Mouse (Mus musculus) macrophage (primary cell): ENCODE measurements around the gene Fam155a. TPM values are rescaled to one million over a fixed set of nuclear protein-coding genes. Genes with fewer than 3 reads are reported as not detected.

ENCODE experiments used
- H3K27ac ChIP-seq: fragments of 350-480 bp; formaldehyde crosslinking; 2 replicates; pipeline ENCODE4 v1.9.0; 2021
- H3K36me3 ChIP-seq: fragments of 350-480 bp; formaldehyde crosslinking; 2 replicates; pipeline ENCODE4 v1.9.0; 2021; ENCODE audit errors: inconsistent target
- H3K4me3 ChIP-seq: fragments of 350-480 bp; formaldehyde crosslinking; 2 replicates; pipeline ENCODE4 v1.9.0; 2021; ENCODE audit errors: inconsistent target
- H3K79me2 ChIP-seq: fragments of 350-480 bp; formaldehyde crosslinking; 2 replicates; pipeline ENCODE4 v1.9.0; 2021; ENCODE audit errors: inconsistent target
- WGBS: methylation state at CpG from one replicate; pipeline ENCODE4 v1.1.7; 2026; ENCODE audit warnings: inconsistent platforms; ENCODE audit not compliant: missing documents; 5-methylcytosine and 5-hydroxymethylcytosine counted together
- polyA plus RNA-seq: library from polyadenylated mRNA; stranded (reverse); fragments of 250-400 nt; gene quantifications from 3 replicates; pipeline ENCODE4 v1.2.4, GENCODE M21; 2018; ENCODE audit warnings: inconsistent platforms

Gene Fam155a
- polyA plus RNA-seq, 1 experiment from 2014 or later: not detected

DNA sequence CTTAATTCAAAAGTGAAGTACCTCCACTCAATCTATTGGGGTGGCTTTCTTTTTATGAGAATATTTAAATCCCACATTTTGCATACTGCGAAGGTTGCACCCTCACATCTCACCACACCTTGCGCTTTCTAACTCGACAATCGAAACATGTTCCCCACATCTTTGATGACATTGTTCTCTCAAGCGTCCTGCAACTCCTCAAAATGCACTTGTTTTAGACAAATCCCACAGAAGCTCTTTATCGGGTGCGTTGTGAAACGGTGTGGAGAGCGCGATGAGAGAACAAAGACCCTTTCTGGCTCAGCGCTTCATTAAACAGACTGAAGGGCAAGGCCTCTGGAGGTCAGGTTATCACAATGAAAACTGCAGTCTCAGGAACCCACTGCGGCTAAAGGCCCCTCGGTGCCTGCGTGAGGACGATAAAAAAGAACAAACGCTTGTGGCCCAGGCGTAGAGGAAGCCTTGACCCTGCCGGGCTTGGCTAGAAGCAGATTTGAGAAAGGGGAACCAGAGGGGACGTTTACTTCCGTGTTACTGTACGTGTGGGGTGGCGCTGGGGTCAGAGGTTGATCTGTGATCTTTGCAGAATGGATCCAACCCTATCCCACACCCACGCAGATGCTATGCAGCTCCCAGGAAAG is 613.7 kb downstream of the Fam155a start:
- Histone ChIP-seq H3K36me3 (no peaks in the 10 kb centered on the region), H3K4me3 (no peak overlapping the region)
- 33% methylated on average over 23 of the region's 23 CpGs for WGBS

More for the DNA sequence above, 613.7 kb downstream of the Fam155a start:
- no peak overlapping the region for H3K27ac ChIP-seq
- no peaks in the 10 kb centered on the region for H3K79me2 ChIP-seq

Other genes starting within 250 kb of the Fam155a start
- gene Gm10217, start 93.1 kb upstream of the Fam155a start, polyA plus RNA-seq: not detected in 3 replicates
- gene Lig4, start 206.5 kb upstream of the Fam155a start, polyA plus RNA-seq: 2.8 to 4.0 TPM (median 3.8 TPM) in 3 replicates
- gene Abhd13, start 206.5 kb upstream of the Fam155a start, polyA plus RNA-seq: 10.5 to 13.8 TPM (median 12.7 TPM) in 3 replicates
- gene Tnfsf13b, start 235.3 kb upstream of the Fam155a start, polyA plus RNA-seq: 0.35 to 0.56 TPM (median 0.37 TPM) in 3 replicates